Mouse (Mus musculus) olfactory bulb, adult 2 months (tissue): ENCODE measurements at regions not wholly inside any gene's neighbourhood (a gene's known extent, or its start where the extent isn't known, plus 50 kb on each side); places are given as distances from the start of the nearest gene placed in this dataset.

Source experiments
- CTCF ChIP-seq: fragments of 200-500 bp; IDR thresholded peaks from 2 replicates; pipeline ENCODE4 v1.5.1; 2012; ENCODE audit warnings: low read depth, mild to moderate bottlenecking, low read length, moderate library complexity; ENCODE audit not compliant: insufficient read depth
- POLR2A ChIP-seq: fragments of 200-500 bp; IDR thresholded peaks from 2 replicates; pipeline ENCODE4 v1.6.1; 2012; ENCODE audit warnings: mild to moderate bottlenecking, low read depth, low read length, moderate library complexity; ENCODE audit not compliant: insufficient read depth

GRCm38 (mm10) chr3:9101240-9101639, 508.6 kb downstream of the Zfp704 start:
- TF ChIP-seq CTCF = no peak
- TF ChIP-seq POLR2A = no peak
